Mouse (Mus musculus) hindlimb bud, embryonic 11.5 days (tissue): ENCODE measurements around the gene Alyref2.
A peak's percentile ranks its signal among the peaks of the same experiment; 100 is the strongest.
"Not testable (repeated sequence)": the region's sequence is repeated elsewhere in the genome, so short reads cannot be mapped to it uniquely, and the experiment has no call there.

Source experiments
- DNase-seq: peaks from one replicate; pipeline ENCODE4 v3.0.0-alpha.2; 2012; ENCODE audit warnings: low read depth, low spot score; ENCODE audit errors: extremely low spot score

Gene Alyref2

GRCm38 (mm10) chr1:171503250-171503591 is at the start of gene Alyref2:
Alyref2 (plus strand) TSS chr1:171503478.
- peak; percentile 99 for DNase-seq

- DNase-seq = no peak
Measured at GRCm38 (mm10) chr1:171454926-171455325, 48.4 kb upstream of the Alyref2 start.

- no peak for DNase-seq
Measured at GRCm38 (mm10) chr1:171457568-171457967, 45.7 kb upstream of the Alyref2 start.

- DNase-seq = no peak
Measured at GRCm38 (mm10) chr1:171459791-171460190, 43.5 kb upstream of the Alyref2 start.

GRCm38 (mm10) chr1:171460551-171461503 is 42.5 kb upstream of the Alyref2 start:
- no peak for DNase-seq

- DNase-seq = no peak
Measured at GRCm38 (mm10) chr1:171463133-171463532, 40.1 kb upstream of the Alyref2 start.

- no peak for DNase-seq
Measured at GRCm38 (mm10) chr1:171465749-171466412, 37.4 kb upstream of the Alyref2 start.

GRCm38 (mm10) chr1:171466565-171466964 is 36.7 kb upstream of the Alyref2 start:
- DNase-seq = no peak

GRCm38 (mm10) chr1:171469678-171470077 is 33.6 kb upstream of the Alyref2 start:
- no peak for DNase-seq

- DNase-seq = peak; percentile 49
Measured at GRCm38 (mm10) chr1:171470371-171470871, 32.9 kb upstream of the Alyref2 start.

- no peak for DNase-seq
Measured at GRCm38 (mm10) chr1:171470896-171471295, 32.4 kb upstream of the Alyref2 start.

GRCm38 (mm10) chr1:171471452-171471851 is 31.8 kb upstream of the Alyref2 start:
- DNase-seq = no peak

GRCm38 (mm10) chr1:171471941-171472340 is 31.3 kb upstream of the Alyref2 start:
- DNase-seq = not testable (repeated sequence)

- no peak for DNase-seq
Measured at GRCm38 (mm10) chr1:171473506-171473905, 29.8 kb upstream of the Alyref2 start.

- no peak for DNase-seq
Measured at GRCm38 (mm10) chr1:171473920-171474640, 29.2 kb upstream of the Alyref2 start.

- no peak for DNase-seq
Measured at GRCm38 (mm10) chr1:171477123-171477522, 26.2 kb upstream of the Alyref2 start.

GRCm38 (mm10) chr1:171477758-171478545 is 25.3 kb upstream of the Alyref2 start:
- no peak for DNase-seq

GRCm38 (mm10) chr1:171478968-171479367 is 24.3 kb upstream of the Alyref2 start:
- peak; percentile 24 for DNase-seq

GRCm38 (mm10) chr1:171494241-171494640 is 9.0 kb upstream of the Alyref2 start:
- DNase-seq = no peak

- no peak for DNase-seq
Measured at GRCm38 (mm10) chr1:171495371-171495770, 7.9 kb upstream of the Alyref2 start.
